Mouse (Mus musculus): ENCODE results near the gene Olfr803. TPM values are rescaled to one million over a fixed set of nuclear protein-coding genes. Genes with fewer than 3 reads are reported as not detected.

The Olfr803 gene
- total and polyA plus RNA-seq, 3 experiments = not detected

GRCm38 (mm10) chr10:129657394-129657793 lies 36.7 kb downstream of the Olfr803 start, which contains the start of gene Olfr800:
Olfr800 (plus strand) TSS chr10:129657694.
- intact Hi-C loops (cut with DNase I) = no loop called here
- H3K27ac ChIP-seq = no peak within 1 kb of the TSS
- H3K9ac ChIP-seq (ENCODE audit: low read depth, low read length) = no peak within 1 kb of the TSS
- H3K4me3 ChIP-seq = no peak within 1 kb of the TSS
- no peaks in the 10 kb centered on the region for H3K79me2 ChIP-seq (replicated peaks; ENCODE audit: control insufficient read depth, insufficient read depth, low read length)
- H3K27me3 ChIP-seq (ENCODE audit: control insufficient read depth, insufficient read depth, low read length) = no peaks in the 10 kb centered on the region
- no peak for DNase-seq
- TF ChIP-seq POLR2A (IDR thresholded peaks at IDR 0.05; ENCODE audit: insufficient read depth, low read depth, low read length) (no peak), CTCF (IDR thresholded peaks at IDR 0.05) (no peak), EP300 (IDR thresholded peaks at IDR 0.05; ENCODE audit: insufficient read depth, low read depth, low read length) (no peak)
- H3K36me3 ChIP-seq (ENCODE audit: control insufficient read depth, insufficient read depth, low read length) = no peaks in the 10 kb centered on the region
- H3K4me1 ChIP-seq (ENCODE audit: control insufficient read depth, insufficient read depth, low read length) = no peaks in the 10 kb centered on the region

- WGBS = 61% methylated on average over 1 of the region's 1 CpGs
- no peaks in the 10 kb centered on the region for H3K27me3 ChIP-seq (ENCODE audit: control insufficient read depth, insufficient read depth, low read length)
- intact Hi-C loops (cut with DNase I) = no loop called here
- H3K9ac ChIP-seq (ENCODE audit: low read depth, low read length) = no peak overlapping the region
- no peak overlapping the region for H3K27ac ChIP-seq
- DNase-seq = no peak
- H3K79me2 ChIP-seq (replicated peaks; ENCODE audit: control insufficient read depth, insufficient read depth, low read length) = no peaks in the 10 kb centered on the region
- no peaks in the 10 kb centered on the region for H3K36me3 ChIP-seq (ENCODE audit: control insufficient read depth, insufficient read depth, low read length)
- H3K4me1 ChIP-seq (ENCODE audit: control insufficient read depth, insufficient read depth, low read length) = no peaks in the 10 kb centered on the region
- H3K4me3 ChIP-seq = no peak overlapping the region
- TF ChIP-seq POLR2A (IDR thresholded peaks at IDR 0.05; ENCODE audit: insufficient read depth, low read depth, low read length) = no peak
- TF ChIP-seq EP300 (IDR thresholded peaks at IDR 0.05; ENCODE audit: insufficient read depth, low read depth, low read length) = no peak
- no peak for TF ChIP-seq CTCF (IDR thresholded peaks at IDR 0.05)
Observed at GRCm38 (mm10) chr10:129651763-129652162, 42.3 kb downstream of the Olfr803 start.

Small RNA genes lying within 50 kb of the gene (microRNA-seq; reads per million reads assigned to microRNA genes)
- 0 reads per million in 2 experiments for gene Gm24485

Other genes with a start within 250 kb of the Olfr803 start
- gene Olfr787, start 232.4 kb downstream of the Olfr803 start, total RNA-seq (2021) = not detected
- gene Olfr787, start 232.4 kb downstream of the Olfr803 start, polyA plus RNA-seq (2012; rRNA removed) = not detected in 2 replicates
- gene Olfr788, start 223.3 kb downstream of the Olfr803 start, total RNA-seq (2021) = not detected
- gene Olfr788, start 223.3 kb downstream of the Olfr803 start, polyA plus RNA-seq (2012; rRNA removed) = not detected in 2 replicates
- gene Olfr789, start 209.5 kb downstream of the Olfr803 start, total RNA-seq (2021) = not detected
- gene Olfr789, start 209.5 kb downstream of the Olfr803 start, polyA plus RNA-seq (2012; rRNA removed) = not detected in 2 replicates
- gene Olfr790, start 195.8 kb downstream of the Olfr803 start, total RNA-seq (2021) = not detected
- gene Olfr790, start 195.8 kb downstream of the Olfr803 start, polyA plus RNA-seq (2012; rRNA removed) = not detected in 2 replicates
- gene Olfr791, start 172.5 kb downstream of the Olfr803 start, total RNA-seq (2021) = not detected
- gene Olfr791, start 172.5 kb downstream of the Olfr803 start, polyA plus RNA-seq (2012; rRNA removed) = not detected in 2 replicates
- not detected for gene Olfr792, start 155.1 kb downstream of the Olfr803 start, total RNA-seq (2021)
- not detected in 2 replicates for gene Olfr792, start 155.1 kb downstream of the Olfr803 start, polyA plus RNA-seq (2012; rRNA removed)
- not detected for gene Olfr794, start 126.6 kb downstream of the Olfr803 start, total RNA-seq (2021)
- gene Olfr794, start 126.6 kb downstream of the Olfr803 start, polyA plus RNA-seq (2012; rRNA removed) = not detected in 2 replicates
- gene Olfr796, start 81.7 kb downstream of the Olfr803 start, total RNA-seq (2021) = not detected
- gene Olfr796, start 81.7 kb downstream of the Olfr803 start, polyA plus RNA-seq (2012; rRNA removed) = not detected in 2 replicates
- gene Olfr798, start 66.4 kb downstream of the Olfr803 start, total RNA-seq (2021) = not detected
- gene Olfr798, start 66.4 kb downstream of the Olfr803 start, polyA plus RNA-seq (2012; rRNA removed) = not detected in 2 replicates
- gene Olfr799, start 56.8 kb downstream of the Olfr803 start, total RNA-seq (2021) = not detected
- not detected in 2 replicates for gene Olfr799, start 56.8 kb downstream of the Olfr803 start, polyA plus RNA-seq (2012; rRNA removed)
- gene Olfr800, start 36.6 kb downstream of the Olfr803 start, total RNA-seq (2021) = not detected
- not detected in 2 replicates for gene Olfr800, start 36.6 kb downstream of the Olfr803 start, polyA plus RNA-seq (2012; rRNA removed)
- not detected for gene Olfr801, start 20.4 kb downstream of the Olfr803 start, total RNA-seq (2021)
- not detected in 2 replicates for gene Olfr801, start 20.4 kb downstream of the Olfr803 start, polyA plus RNA-seq (2012; rRNA removed)
- not detected for gene Olfr802, start 6.1 kb downstream of the Olfr803 start, total RNA-seq (2021)
- not detected in 2 replicates for gene Olfr802, start 6.1 kb downstream of the Olfr803 start, polyA plus RNA-seq (2012; rRNA removed)
- gene Olfr804, start 8.9 kb upstream of the Olfr803 start, total RNA-seq (2021) = not detected
- gene Olfr804, start 8.9 kb upstream of the Olfr803 start, polyA plus RNA-seq (2012; rRNA removed) = not detected in 2 replicates
- gene Olfr805, start 35.1 kb upstream of the Olfr803 start, total RNA-seq (2021) = not detected
- not detected in 2 replicates for gene Olfr805, start 35.1 kb upstream of the Olfr803 start, polyA plus RNA-seq (2012; rRNA removed)
- not detected for gene Olfr806, start 47.6 kb upstream of the Olfr803 start, total RNA-seq (2021)
- not detected in 2 replicates for gene Olfr806, start 47.6 kb upstream of the Olfr803 start, polyA plus RNA-seq (2012; rRNA removed)
- not detected for gene Olfr807, start 63.5 kb upstream of the Olfr803 start, total RNA-seq (2021)
- not detected in 2 replicates for gene Olfr807, start 63.5 kb upstream of the Olfr803 start, polyA plus RNA-seq (2012; rRNA removed)
- not detected for gene Olfr808, start 71.2 kb upstream of the Olfr803 start, total RNA-seq (2021)
- gene Olfr808, start 71.2 kb upstream of the Olfr803 start, polyA plus RNA-seq (2012; rRNA removed) = not detected in 2 replicates
- gene Olfr809, start 80.4 kb upstream of the Olfr803 start, total RNA-seq (2021) = not detected
- gene Olfr809, start 80.4 kb upstream of the Olfr803 start, polyA plus RNA-seq (2012; rRNA removed) = not detected in 2 replicates
- not detected for gene Olfr810, start 100.6 kb upstream of the Olfr803 start, total RNA-seq (2021)
- not detected in 2 replicates for gene Olfr810, start 100.6 kb upstream of the Olfr803 start, polyA plus RNA-seq (2012; rRNA removed)
- gene Olfr811, start 110.1 kb upstream of the Olfr803 start, total RNA-seq (2021) = not detected
- gene Olfr811, start 110.1 kb upstream of the Olfr803 start, polyA plus RNA-seq (2012; rRNA removed) = not detected in 2 replicates
- gene Olfr812, start 151.8 kb upstream of the Olfr803 start, total RNA-seq (2021) = not detected
- not detected in 2 replicates for gene Olfr812, start 151.8 kb upstream of the Olfr803 start, polyA plus RNA-seq (2012; rRNA removed)
- gene Olfr813, start 161.1 kb upstream of the Olfr803 start, total RNA-seq (2021) = not detected
- not detected in 2 replicates for gene Olfr813, start 161.1 kb upstream of the Olfr803 start, polyA plus RNA-seq (2012; rRNA removed)
- gene Olfr814, start 185.6 kb upstream of the Olfr803 start, total RNA-seq (2021) = not detected
- not detected in 2 replicates for gene Olfr814, start 185.6 kb upstream of the Olfr803 start, polyA plus RNA-seq (2012; rRNA removed)
- gene Olfr815, start 211.6 kb upstream of the Olfr803 start, total RNA-seq (2021) = not detected
- gene Olfr815, start 211.6 kb upstream of the Olfr803 start, polyA plus RNA-seq (2012; rRNA removed) = not detected in 2 replicates
- gene Olfr816, start 221.3 kb upstream of the Olfr803 start, total RNA-seq (2021) = not detected
- not detected in 2 replicates for gene Olfr816, start 221.3 kb upstream of the Olfr803 start, polyA plus RNA-seq (2012; rRNA removed)

Data from heart, adult 2 months (tissue).